Mouse (Mus musculus) lung, adult 2 months (tissue): ENCODE data around the gene Lrr1. TPM values are rescaled to one million over a fixed set of nuclear protein-coding genes. Genes with fewer than 3 reads are reported as not detected.
A peak's percentile ranks its signal among the peaks of the same experiment; 100 is the strongest.

Experiments used
- DNase-seq: peaks from one replicate; pipeline ENCODE4 v3.0.0; 2022
- H3K4me1 ChIP-seq: fragments of 200-500 bp; 2 replicates; pipeline ENCODE4 v1.6.1; 2011; ENCODE audit warnings: low read length; ENCODE audit not compliant: control insufficient read depth, insufficient read depth
- H3K4me3 ChIP-seq: fragments of 200-500 bp; replicated peaks from 2 replicates; pipeline ENCODE3; 2011; ENCODE audit warnings: low read depth, mild to moderate bottlenecking, control low read depth, low read length; ENCODE audit errors: extremely low read depth
- CTCF ChIP-seq: fragments of 200-500 bp; IDR thresholded peaks from 2 replicates; pipeline ENCODE4 v1.5.1; 2011; ENCODE audit warnings: mild to moderate bottlenecking, low read length, control low read depth; ENCODE audit not compliant: insufficient read depth
- POLR2A ChIP-seq: fragments of 200-500 bp; IDR thresholded peaks from 2 replicates; pipeline ENCODE4 v1.6.1; 2011; ENCODE audit warnings: low read depth, mild to moderate bottlenecking, control low read depth, low read length, borderline replicate concordance; ENCODE audit errors: extremely low read depth
- WGBS: fragments of 180-500 bp; shearing (Covaris S2); methylation state at CpG from one replicate; pipeline ENCODE4 v1.1.7; 2018; 5-methylcytosine and 5-hydroxymethylcytosine counted together
- polyA plus RNA-seq: library from polyadenylated mRNA; depleted of rRNA; stranded (reverse); fragments of >200 nt; gene quantifications from 2 replicates; pipeline ENCODE4 v1.2.3, GENCODE M21; 2012

Gene Lrr1
- polyA plus RNA-seq, 1 experiment: 0.34 TPM

GRCm38 (mm10) chr12:69196444-69197377, 28.1 kb downstream of the Lrr1 start, which contains the start of gene Gm49383:
TSS of gene Gm49383 (minus strand) at chr12:69197104.
- peak; percentile 67; the same call in 1 of the 2 replicates for TF ChIP-seq POLR2A
- TF ChIP-seq CTCF: no peak
- peaks cover 3% of the 10 kb centered on the region for H3K4me1 ChIP-seq
- H3K4me3 ChIP-seq: peak within 1 kb of the TSS; percentile 86
- WGBS: 1% methylated on average over 75 of the region's 75 CpGs
- peak; percentile 70 for DNase-seq

DNA sequence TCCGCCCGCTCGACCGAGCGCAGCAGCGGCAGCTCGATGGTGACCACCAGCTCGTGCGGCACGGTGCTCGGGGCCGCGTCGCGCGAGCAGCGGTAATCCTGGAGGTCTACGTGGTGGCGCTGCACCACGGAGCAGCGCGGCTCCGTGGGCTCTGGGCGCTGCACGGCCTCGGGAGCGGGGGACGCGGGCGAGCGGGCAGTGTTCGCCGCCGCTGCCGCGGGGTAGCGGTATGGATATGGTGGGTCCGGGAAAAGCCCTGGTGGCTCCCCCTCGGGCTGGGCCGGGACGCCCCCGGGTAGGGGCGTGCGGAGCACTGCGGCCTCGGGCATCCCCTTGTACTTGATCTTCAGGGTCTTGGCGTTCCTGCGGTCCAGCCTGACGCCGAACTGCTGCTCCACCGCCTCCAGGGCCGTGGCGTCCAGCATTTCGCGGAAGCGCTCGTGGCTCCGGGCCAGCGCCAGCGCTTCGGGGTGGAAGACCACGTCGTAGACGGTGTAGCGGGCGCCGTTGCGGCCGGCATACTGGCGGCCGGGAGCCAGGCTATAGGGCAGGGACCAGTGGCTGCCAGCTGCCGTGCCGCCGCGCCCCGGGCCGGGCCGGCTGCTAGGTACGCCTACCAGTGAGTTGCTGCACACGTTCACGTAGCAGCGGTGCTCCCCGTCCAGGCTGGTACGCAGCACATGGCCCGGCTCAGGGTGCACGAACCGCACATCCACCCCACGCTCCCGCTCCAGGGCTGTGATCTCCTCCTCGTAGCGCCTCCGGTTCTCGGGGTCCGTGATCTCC, 29.0 kb downstream of the Lrr1 start:
- no peak for TF ChIP-seq POLR2A
- no peak for TF ChIP-seq CTCF
- Histone ChIP-seq H3K4me1 (peaks cover 3% of the 10 kb centered on the region), H3K4me3 (peak overlapping the region; percentile 86)
- 1% methylated on average over 86 of the region's 94 CpGs for WGBS
- peak; percentile 59 for DNase-seq

DNA sequence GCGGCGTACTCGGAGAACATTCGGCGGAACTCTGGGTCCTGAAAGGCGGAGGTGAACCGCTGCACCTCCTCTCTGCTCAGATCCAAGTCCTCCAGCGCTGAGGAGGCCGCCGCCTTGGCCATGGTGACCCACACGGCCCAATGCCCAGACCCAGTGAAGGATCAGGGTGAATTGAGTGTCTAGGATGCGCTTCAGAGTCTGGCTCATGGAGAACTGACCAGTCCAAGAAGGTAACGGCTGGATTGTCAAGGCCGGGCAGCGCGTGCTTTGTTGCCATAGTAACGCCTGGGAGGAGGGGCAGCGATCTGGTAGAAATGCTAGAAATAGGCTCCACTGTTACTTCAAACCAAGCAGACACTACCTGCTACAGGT, 29.5 kb downstream of the Lrr1 start, which contains the start of gene Dnaaf2:
TSS of gene Dnaaf2 (minus strand) at position 266 of the 372 bp plus-strand sequence.
- no peak for DNase-seq
- 1% methylated on average over 18 of the region's 18 CpGs for WGBS

DNA sequence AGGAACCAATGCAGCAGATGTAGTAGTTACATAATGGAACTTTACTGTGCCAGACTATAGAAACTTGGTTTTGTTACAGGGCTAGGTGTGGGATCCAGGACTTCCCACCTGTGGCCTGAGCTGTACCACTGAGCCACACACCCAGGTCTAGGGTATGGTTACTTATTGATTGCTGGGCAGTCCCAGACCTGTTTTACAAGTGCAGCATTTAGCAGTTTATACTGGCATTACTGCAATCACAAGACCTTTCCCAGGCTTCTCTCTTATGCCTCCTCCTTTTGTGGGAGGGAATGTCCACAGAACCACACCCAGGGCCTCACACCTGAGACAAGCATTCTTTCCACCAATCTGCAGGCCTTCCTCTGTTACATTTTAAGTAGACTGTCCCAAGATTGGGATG, 30.4 kb downstream of the Lrr1 start:
- DNase-seq: no peak
- TF ChIP-seq CTCF: no peak
- TF ChIP-seq POLR2A: no peak
- H3K4me3 ChIP-seq: no peak overlapping the region
- peaks cover 3% of the 10 kb centered on the region for H3K4me1 ChIP-seq

More for the DNA sequence above, 29.5 kb downstream of the Lrr1 start, which contains the start of gene Dnaaf2:
- peak within 1 kb of the TSS; percentile 86 for H3K4me3 ChIP-seq
- peaks cover 3% of the 10 kb centered on the region for H3K4me1 ChIP-seq
- TF ChIP-seq CTCF: no peak
- no peak for TF ChIP-seq POLR2A

DNA sequence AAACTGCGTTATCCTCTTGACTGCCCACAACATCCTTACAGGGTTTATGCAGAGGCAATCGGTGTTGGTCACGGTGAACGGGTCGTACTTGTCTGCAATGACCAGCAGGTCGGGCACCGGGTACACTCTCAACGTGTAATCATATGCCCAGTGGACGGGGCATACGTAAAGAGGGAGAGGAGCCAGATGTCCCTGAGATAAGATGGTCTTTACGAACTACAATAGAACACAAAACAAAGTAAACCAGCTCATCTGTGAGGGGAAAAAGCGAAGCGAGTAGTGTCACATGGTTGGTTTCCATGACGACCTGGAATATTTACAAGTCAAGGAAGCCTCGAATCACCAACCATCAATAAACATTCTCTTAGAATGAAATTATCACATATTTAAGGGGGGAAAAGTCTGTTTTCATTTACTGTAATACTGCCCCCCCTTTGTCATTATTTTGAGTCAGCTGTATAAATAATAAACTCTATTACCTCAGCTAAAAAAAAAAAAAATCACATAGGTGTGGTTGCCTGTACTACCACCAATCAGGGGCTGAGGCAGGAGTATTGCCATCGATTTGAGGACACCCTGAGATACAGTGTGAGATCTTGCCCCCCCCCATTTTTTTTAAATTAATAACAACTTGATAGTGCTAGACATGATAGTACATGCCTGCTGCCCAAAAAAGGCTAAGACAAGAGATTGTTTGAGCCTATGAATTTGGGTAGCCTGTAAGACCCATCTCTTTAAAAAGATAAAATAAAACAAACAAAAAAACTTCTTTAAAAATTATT, 35.6 kb downstream of the Lrr1 start, which contains the start of gene Gm49384:
TSS of gene Gm49384 (minus strand) at position 216 of the 782 bp plus-strand sequence.
- H3K4me3 ChIP-seq: no peak within 1 kb of the TSS
- H3K4me1 ChIP-seq: no peaks in the 10 kb centered on the region
- 76% methylated on average over 16 of the region's 16 CpGs for WGBS
- TF ChIP-seq CTCF: no peak
- no peak for TF ChIP-seq POLR2A
- no peak for DNase-seq

- TF ChIP-seq CTCF (no peak), POLR2A (no peak)
- Histone ChIP-seq H3K4me3 (no peak overlapping the region), H3K4me1 (no peaks in the 10 kb centered on the region)
- 92% methylated on average over 8 of the region's 8 CpGs for WGBS
- DNase-seq: no peak
Observed at GRCm38 (mm10) chr12:69207396-69207795, 38.8 kb downstream of the Lrr1 start.

DNA sequence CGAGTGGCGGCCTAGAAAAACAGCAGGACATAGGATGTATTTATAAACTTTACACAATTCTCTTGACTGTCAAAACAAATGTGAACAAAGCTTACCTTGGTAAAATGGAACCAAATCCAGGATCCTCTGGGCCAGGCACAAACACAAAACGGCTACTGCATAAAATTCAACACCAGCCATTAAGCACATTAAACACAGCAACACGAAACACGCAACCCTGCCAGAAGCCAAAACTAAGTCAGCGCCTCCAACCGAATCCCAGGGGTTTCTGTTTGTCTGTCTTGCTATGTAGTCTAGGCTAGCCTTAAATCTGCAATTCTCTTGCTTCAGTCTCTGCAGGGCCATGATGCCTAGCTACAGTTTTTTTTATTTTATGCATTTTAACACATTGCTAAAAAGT, 39.3 kb downstream of the Lrr1 start:
- WGBS: 93% methylated on average over 7 of the region's 7 CpGs
- DNase-seq: no peak
- Histone ChIP-seq H3K4me3 (no peak overlapping the region), H3K4me1 (no peaks in the 10 kb centered on the region)
- TF ChIP-seq CTCF (no peak), POLR2A (no peak)

DNA sequence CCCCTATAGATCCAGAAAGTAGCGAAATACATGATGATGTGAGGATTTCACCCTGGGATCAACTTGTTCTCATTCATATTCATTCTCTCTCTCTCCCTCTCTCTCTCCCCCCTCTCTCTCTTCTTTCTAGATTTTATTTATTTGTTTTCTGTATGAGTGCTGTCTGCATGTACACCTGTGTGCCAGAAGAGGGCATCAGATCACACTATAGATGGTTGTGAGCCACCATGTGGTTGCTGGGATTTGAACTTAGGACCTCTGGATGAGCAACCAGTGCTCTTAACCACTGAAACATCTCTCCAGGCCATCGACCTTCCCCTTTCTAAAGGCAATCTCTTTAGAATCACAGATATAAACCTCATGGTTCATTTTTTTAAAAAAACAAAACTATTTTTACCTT, 39.9 kb downstream of the Lrr1 start:
- no peaks in the 10 kb centered on the region for H3K4me1 ChIP-seq
- no peak overlapping the region for H3K4me3 ChIP-seq
- DNase-seq: no peak
- WGBS: 88% methylated on average over 2 of the region's 2 CpGs
- TF ChIP-seq CTCF (no peak), POLR2A (no peak)
